ENCODE assay signal across 14 mouse cellular contexts in genomic region chr12:45670246-45670873, GRCm38 (mm10).
DNase-seq lines count a peak whose midpoint lies in the region; ATAC-seq and TF ChIP-seq lines count a peak whose summit lies in the region.
"Had no signal": no experiment of that assay in that cellular context is flagged by ENCODE, and none has a peak within 500 bp of the region (broad histone marks: within the 10 kb centered on the region; RNA-seq: fewer than 3 reads in every experiment).

No protein-coding gene starts in this region.

- TF ChIP-seq CTCF in hindbrain, postnatal 0 days (IDR thresholded peaks at IDR 0.05; ENCODE audit: low read depth), result peak; percentile 19; the same call in 1 of the 2 replicates

- no peaks in the 10 kb centered on the region for H3K4me1 ChIP-seq in hindbrain, embryonic 11.5 days (replicated peaks; ENCODE audit: control insufficient read depth, insufficient read depth, low read length)
- H3K4me1 ChIP-seq in hindbrain, embryonic 10.5 days (replicated peaks), result no peaks in the 10 kb centered on the region; the same call in 1 of the 2 replicates
- peaks cover 27% of the 10 kb centered on the region for H3K4me1 ChIP-seq in forebrain, embryonic 12.5 days
- H3K4me1 ChIP-seq in hindbrain, postnatal 0 days (ENCODE audit: insufficient read depth, low read length), result 0 out of 2 replicates have a peak, but pooled peaks cover 4% of the 10 kb centered on the region
- peaks cover 33% of the 10 kb centered on the region for H3K4me1 ChIP-seq in midbrain, embryonic 15.5 days

- H3K4me2 ChIP-seq in hindbrain, embryonic 11.5 days (replicated peaks; ENCODE audit: low read depth, low read length), result no peak overlapping the region
- no peak overlapping the region for H3K4me2 ChIP-seq in forebrain, embryonic 12.5 days
- H3K4me2 ChIP-seq in hindbrain, postnatal 0 days (ENCODE audit: low read depth, low read length), result no peak overlapping the region
- H3K4me2 ChIP-seq in midbrain, embryonic 15.5 days, result no peak overlapping the region

- ATAC-seq in hindbrain, embryonic 11.5 days (ENCODE audit: low FRiP score), result peak; percentile 47
- ATAC-seq in forebrain, embryonic 12.5 days (ENCODE audit: low FRiP score), result peak; percentile 58
- ATAC-seq in hindbrain, postnatal 0 days, result peak; percentile 84
- peak; percentile 83 for ATAC-seq in midbrain, embryonic 15.5 days (replicated peaks)

- DNase-seq in hindbrain, embryonic 11.5 days (ENCODE audit: low spot score), result no peak
- no peak for DNase-seq in hindbrain, embryonic 10.5 days (ENCODE audit: low spot score)
- DNase-seq in hindbrain, postnatal 0 days (ENCODE audit: low spot score), result peak; percentile 21
- DNase-seq in testis, postnatal 14 days (ENCODE audit: low spot score), result no peak
- no peak for DNase-seq in heart, adult 9 months (ENCODE audit: low spot score in 2 of 2)
- DNase-seq in gastrocnemius, adult 18-20 months (ENCODE audit: low spot score), result no peak
- DNase-seq: cerebellum, adult 11-12 months; gastrocnemius, postnatal 36 days; heart, postnatal 14 days; left cerebral cortex, postnatal 4 days; spleen, adult 18-20 months had no signal

- H3K9me3 ChIP-seq in hindbrain, embryonic 11.5 days (ENCODE audit: control insufficient read depth, low read length), result no peaks in the 10 kb centered on the region
- no peaks in the 10 kb centered on the region for H3K9me3 ChIP-seq in hindbrain, embryonic 10.5 days
- no peaks in the 10 kb centered on the region for H3K9me3 ChIP-seq in forebrain, embryonic 12.5 days
- H3K9me3 ChIP-seq in hindbrain, postnatal 0 days (ENCODE audit: low read length), result no peaks in the 10 kb centered on the region
- H3K9me3 ChIP-seq in midbrain, embryonic 15.5 days, result no peaks in the 10 kb centered on the region

- H3K4me3 ChIP-seq in hindbrain, embryonic 11.5 days (ENCODE audit: low read depth, low read length), result no peak overlapping the region
- H3K4me3 ChIP-seq in hindbrain, embryonic 10.5 days, result no peak overlapping the region
- no peak overlapping the region for H3K4me3 ChIP-seq in forebrain, embryonic 12.5 days (replicated peaks)
- no peak overlapping the region for H3K4me3 ChIP-seq in hindbrain, postnatal 0 days (ENCODE audit: low read length)
- H3K4me3 ChIP-seq in midbrain, embryonic 15.5 days, result no peak overlapping the region
- H3K4me3 ChIP-seq: erythroblast, embryonic 14.5 days had no signal

- H3K27ac ChIP-seq in hindbrain, embryonic 11.5 days (ENCODE audit: low read depth, low read length), result no peak overlapping the region
- H3K27ac ChIP-seq in hindbrain, embryonic 10.5 days, result no peak overlapping the region
- H3K27ac ChIP-seq in forebrain, embryonic 12.5 days, result no peak overlapping the region; the same call in 1 of the 2 replicates
- peak overlapping the region; percentile 74 for H3K27ac ChIP-seq in hindbrain, postnatal 0 days
- H3K27ac ChIP-seq in midbrain, embryonic 15.5 days, result peak overlapping the region; percentile 67

- H3K9ac ChIP-seq in hindbrain, embryonic 11.5 days (ENCODE audit: low read depth, low read length), result no peak overlapping the region
- H3K9ac ChIP-seq in forebrain, embryonic 12.5 days, result no peak overlapping the region
- no peak overlapping the region for H3K9ac ChIP-seq in hindbrain, postnatal 0 days (replicated peaks; ENCODE audit: low read length)
- no peak overlapping the region for H3K9ac ChIP-seq in midbrain, embryonic 15.5 days

- no peaks in the 10 kb centered on the region for H3K36me3 ChIP-seq in hindbrain, embryonic 11.5 days (ENCODE audit: control insufficient read depth, insufficient read depth, low read length)
- H3K36me3 ChIP-seq in hindbrain, embryonic 10.5 days, result no peaks in the 10 kb centered on the region
- H3K36me3 ChIP-seq in forebrain, embryonic 12.5 days (replicated peaks), result no peaks in the 10 kb centered on the region
- H3K36me3 ChIP-seq in hindbrain, postnatal 0 days (ENCODE audit: insufficient read depth, low read length), result no peaks in the 10 kb centered on the region
- H3K36me3 ChIP-seq in midbrain, embryonic 15.5 days (replicated peaks), result no peaks in the 10 kb centered on the region

- 78% methylated on average over 6 of the region's 6 CpGs for WGBS in hindbrain, embryonic 11.5 days
- WGBS in hindbrain, embryonic 10.5 days, result 80% methylated on average over 6 of the region's 6 CpGs
- 68% methylated on average over 6 of the region's 6 CpGs for WGBS in forebrain, embryonic 12.5 days
- WGBS in hindbrain, postnatal 0 days, result 61% methylated on average over 6 of the region's 6 CpGs
- 53% methylated on average over 6 of the region's 6 CpGs for WGBS in midbrain, embryonic 15.5 days

- H3K27me3 ChIP-seq in hindbrain, embryonic 11.5 days (ENCODE audit: control insufficient read depth, insufficient read depth, low read length), result no peaks in the 10 kb centered on the region
- H3K27me3 ChIP-seq in hindbrain, embryonic 10.5 days (ENCODE audit: insufficient read depth, poor library complexity, severe bottlenecking), result no peaks in the 10 kb centered on the region
- H3K27me3 ChIP-seq in forebrain, embryonic 12.5 days, result no peaks in the 10 kb centered on the region
- no peaks in the 10 kb centered on the region for H3K27me3 ChIP-seq in hindbrain, postnatal 0 days (ENCODE audit: insufficient read depth, low read length)
- no peaks in the 10 kb centered on the region for H3K27me3 ChIP-seq in midbrain, embryonic 15.5 days (replicated peaks)

Comparison
In these comparisons a context has a peak if more than half of its experiments do, and no peak if none do; other contexts are left out.
1. H3K27ac ChIP-seq: peak in hindbrain, postnatal 0 days (single experiment) and midbrain, embryonic 15.5 days (single experiment); none in hindbrain, embryonic 11.5 days (single experiment), hindbrain, embryonic 10.5 days (single experiment) and forebrain, embryonic 12.5 days (single experiment).
2. Peak in every context shown above with its lines, with median percentiles within 50 percentile points of each other: ATAC-seq.